Mouse (Mus musculus) hindbrain, embryonic 16.5 days (tissue): ENCODE measurements at regions not wholly inside any gene's neighbourhood (a gene's known extent, or its start where the extent isn't known, plus 50 kb on each side); places are given as distances from the start of the nearest gene placed in this dataset.

Experiments used
- ATAC-seq: fragments of 200-750 bp; cut with Nextera tagmentation; 2 replicates; pipeline ENCODE4 v1.8.0; 2017; ENCODE audit warnings: moderate TSS enrichment, moderate library complexity
- H3K27ac ChIP-seq: fragments of 300-500 bp; sonication (generic); 2 replicates; pipeline ENCODE4 v1.5.1; 2014; ENCODE audit warnings: low read depth, mild to moderate bottlenecking, control low read depth, low read length, moderate library complexity
- H3K27me3 ChIP-seq: fragments of 300-500 bp; sonication (generic); replicated peaks from 2 replicates; pipeline ENCODE4 v1.6.1; 2014; ENCODE audit warnings: low read length; ENCODE audit not compliant: control insufficient read depth, insufficient read depth
- H3K36me3 ChIP-seq: fragments of 300-500 bp; sonication (generic); 2 replicates; pipeline ENCODE4 v1.6.1; 2014; ENCODE audit warnings: mild to moderate bottlenecking, low read length, moderate library complexity, mixed read lengths; ENCODE audit not compliant: control insufficient read depth, insufficient read depth
- H3K4me1 ChIP-seq: fragments of 300-500 bp; sonication (generic); 2 replicates; pipeline ENCODE4 v1.6.1; 2014; ENCODE audit warnings: low read depth, low read length; ENCODE audit not compliant: control insufficient read depth, insufficient read depth
- H3K4me2 ChIP-seq: fragments of 300-500 bp; sonication (generic); 2 replicates; pipeline ENCODE4 v1.6.1; 2014; ENCODE audit warnings: mild to moderate bottlenecking, low read length, control low read depth, moderate library complexity
- H3K4me3 ChIP-seq: fragments of 300-500 bp; sonication (generic); 2 replicates; pipeline ENCODE4 v1.5.1; 2014; ENCODE audit warnings: mild to moderate bottlenecking, low read length, control low read depth, moderate library complexity
- H3K9ac ChIP-seq: fragments of 300-500 bp; sonication (generic); 2 replicates; pipeline ENCODE4 v1.6.1; 2014; ENCODE audit warnings: low read depth, mild to moderate bottlenecking, control low read depth, low read length, moderate library complexity
- H3K9me3 ChIP-seq: fragments of 300-500 bp; sonication (generic); 2 replicates; pipeline ENCODE4 v1.6.1; 2014; ENCODE audit warnings: mild to moderate bottlenecking, low read length, moderate library complexity; ENCODE audit not compliant: control insufficient read depth
- WGBS: fragments of 180-500 bp; shearing (Covaris S2); extraction: QIAGEN DNeasy Blood & Tissue Kit; methylation state at CpG from one replicate; pipeline ENCODE4 v1.1.7; 2014; 5-methylcytosine and 5-hydroxymethylcytosine counted together

DNA sequence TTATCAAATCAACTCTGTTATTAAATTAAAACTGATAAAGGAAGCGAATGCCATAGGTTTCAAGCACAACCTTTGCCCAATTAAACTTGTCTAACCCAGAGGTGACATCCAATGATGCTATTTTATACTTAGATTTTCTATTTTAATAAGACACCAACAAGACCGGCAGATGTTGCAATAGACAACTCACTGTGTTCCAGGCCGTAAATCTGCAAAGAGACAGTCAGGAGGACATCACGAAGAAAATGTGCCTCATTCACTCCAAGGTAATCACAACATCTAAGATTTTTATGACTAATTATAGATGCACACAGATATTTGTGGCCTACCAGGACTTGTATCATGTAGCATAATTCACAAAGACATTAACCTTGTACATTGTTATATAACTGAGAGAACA lies 281.5 kb upstream of the Cd180 start:
- H3K27ac ChIP-seq: no peak overlapping the region
- no peaks in the 10 kb centered on the region for H3K36me3 ChIP-seq
- no peak overlapping the region for H3K4me3 ChIP-seq
- 85% methylated on average over 4 of the region's 4 CpGs for WGBS
- no peaks in the 10 kb centered on the region for H3K9me3 ChIP-seq
- ATAC-seq: no peak
- H3K4me1 ChIP-seq: no peaks in the 10 kb centered on the region
- H3K27me3 ChIP-seq: no peaks in the 10 kb centered on the region
- H3K4me2 ChIP-seq: no peak overlapping the region
- no peak overlapping the region for H3K9ac ChIP-seq

- Histone ChIP-seq H3K36me3 (no peaks in the 10 kb centered on the region), H3K4me3 (no peak overlapping the region), H3K4me1 (no peaks in the 10 kb centered on the region), H3K9me3 (no peaks in the 10 kb centered on the region), H3K27me3 (no peaks in the 10 kb centered on the region), H3K9ac (no peak overlapping the region), H3K27ac (no peak overlapping the region), H3K4me2 (no peak overlapping the region)
- no peak for ATAC-seq
- 71% methylated on average over 3 of the region's 3 CpGs for WGBS
Measured at GRCm38 (mm10) chr13:102434372-102434954, 258.9 kb upstream of the Cd180 start.

DNA sequence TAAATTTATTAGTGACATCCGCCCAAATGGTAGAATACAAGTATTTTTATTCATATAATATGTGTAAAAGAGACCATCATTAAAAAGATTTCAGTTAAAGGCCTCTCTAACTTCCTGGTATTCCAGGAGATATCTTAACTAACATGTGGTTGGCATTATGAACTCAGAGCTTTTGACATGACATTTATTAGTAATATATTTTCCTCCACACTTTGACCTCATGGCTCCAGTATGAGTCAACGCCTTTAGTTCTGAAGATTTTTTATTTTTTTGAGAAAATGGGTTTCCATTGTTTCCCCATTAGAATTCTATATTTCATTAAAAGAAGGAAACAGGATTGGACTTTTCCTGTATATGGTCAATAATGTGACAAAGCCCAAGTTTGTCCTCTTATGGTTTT lies 250.7 kb upstream of the Cd180 start:
- H3K27me3 ChIP-seq: no peaks in the 10 kb centered on the region
- H3K27ac ChIP-seq: no peak overlapping the region
- 92% methylated on average over 2 of the region's 2 CpGs for WGBS
- H3K36me3 ChIP-seq: no peaks in the 10 kb centered on the region
- no peaks in the 10 kb centered on the region for H3K4me1 ChIP-seq
- no peaks in the 10 kb centered on the region for H3K9me3 ChIP-seq
- no peak for ATAC-seq
- no peak overlapping the region for H3K4me2 ChIP-seq
- H3K4me3 ChIP-seq: no peak overlapping the region
- no peak overlapping the region for H3K9ac ChIP-seq

GRCm38 (mm10) chr13:102447310-102447709 lies 246.0 kb upstream of the Cd180 start:
- no peak overlapping the region for H3K27ac ChIP-seq
- no peaks in the 10 kb centered on the region for H3K27me3 ChIP-seq
- H3K4me3 ChIP-seq: no peak overlapping the region
- WGBS: 82% methylated on average over 5 of the region's 5 CpGs
- no peak for ATAC-seq
- H3K4me1 ChIP-seq: no peaks in the 10 kb centered on the region
- no peaks in the 10 kb centered on the region for H3K9me3 ChIP-seq
- H3K36me3 ChIP-seq: no peaks in the 10 kb centered on the region
- H3K9ac ChIP-seq: no peak overlapping the region
- no peak overlapping the region for H3K4me2 ChIP-seq

- H3K9ac ChIP-seq: no peak overlapping the region
- H3K4me2 ChIP-seq: no peak overlapping the region
- ATAC-seq: no peak
- no peaks in the 10 kb centered on the region for H3K27me3 ChIP-seq
- H3K4me3 ChIP-seq: no peak overlapping the region
- no peak overlapping the region for H3K27ac ChIP-seq
- no peaks in the 10 kb centered on the region for H3K9me3 ChIP-seq
- H3K4me1 ChIP-seq: no peaks in the 10 kb centered on the region
- 13% methylated on average over 8 of the region's 8 CpGs for WGBS
- H3K36me3 ChIP-seq: no peaks in the 10 kb centered on the region
Measured at GRCm38 (mm10) chr13:102449416-102450121, 243.8 kb upstream of the Cd180 start.

DNA sequence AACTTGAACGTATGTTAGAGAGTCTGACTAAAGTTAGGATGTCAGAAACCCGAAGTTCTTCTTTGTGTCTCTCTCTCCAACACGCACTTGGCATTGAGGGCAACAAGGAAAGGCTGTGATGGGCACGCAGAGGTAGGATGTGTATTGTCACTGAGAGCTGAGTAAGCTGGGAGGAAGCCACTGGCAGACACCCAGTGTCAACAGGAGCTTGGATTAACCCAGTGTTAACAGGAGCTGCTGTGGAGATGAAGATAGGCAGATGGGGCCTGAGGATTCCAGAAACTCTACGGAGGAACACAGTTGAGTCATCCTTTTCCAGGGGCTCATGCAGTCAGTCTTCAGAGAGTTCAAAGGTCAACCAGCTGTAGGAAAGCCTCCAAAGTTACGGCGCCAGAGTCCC lies 242.2 kb upstream of the Cd180 start:
- Histone ChIP-seq H3K27ac (no peak overlapping the region), H3K9me3 (no peaks in the 10 kb centered on the region), H3K4me3 (no peak overlapping the region), H3K4me2 (no peak overlapping the region), H3K9ac (no peak overlapping the region), H3K4me1 (no peaks in the 10 kb centered on the region), H3K36me3 (no peaks in the 10 kb centered on the region), H3K27me3 (no peaks in the 10 kb centered on the region)
- no peak for ATAC-seq
- 72% methylated on average over 7 of the region's 7 CpGs for WGBS

GRCm38 (mm10) chr13:102458711-102459110 lies 234.6 kb upstream of the Cd180 start:
- Histone ChIP-seq H3K9ac (no peak overlapping the region), H3K27ac (no peak overlapping the region), H3K9me3 (no peaks in the 10 kb centered on the region), H3K27me3 (no peaks in the 10 kb centered on the region), H3K4me1 (no peaks in the 10 kb centered on the region), H3K36me3 (no peaks in the 10 kb centered on the region), H3K4me2 (no peak overlapping the region), H3K4me3 (no peak overlapping the region)
- 27% methylated on average over 2 of the region's 2 CpGs for WGBS
- ATAC-seq: no peak

GRCm38 (mm10) chr13:102463993-102464392 lies 229.4 kb upstream of the Cd180 start:
- H3K4me3 ChIP-seq: no peak overlapping the region
- no peaks in the 10 kb centered on the region for H3K9me3 ChIP-seq
- no peaks in the 10 kb centered on the region for H3K4me1 ChIP-seq
- WGBS: 76% methylated on average over 2 of the region's 2 CpGs
- H3K4me2 ChIP-seq: no peak overlapping the region
- no peak overlapping the region for H3K27ac ChIP-seq
- no peaks in the 10 kb centered on the region for H3K27me3 ChIP-seq
- no peak for ATAC-seq
- H3K36me3 ChIP-seq: no peaks in the 10 kb centered on the region
- H3K9ac ChIP-seq: no peak overlapping the region

DNA sequence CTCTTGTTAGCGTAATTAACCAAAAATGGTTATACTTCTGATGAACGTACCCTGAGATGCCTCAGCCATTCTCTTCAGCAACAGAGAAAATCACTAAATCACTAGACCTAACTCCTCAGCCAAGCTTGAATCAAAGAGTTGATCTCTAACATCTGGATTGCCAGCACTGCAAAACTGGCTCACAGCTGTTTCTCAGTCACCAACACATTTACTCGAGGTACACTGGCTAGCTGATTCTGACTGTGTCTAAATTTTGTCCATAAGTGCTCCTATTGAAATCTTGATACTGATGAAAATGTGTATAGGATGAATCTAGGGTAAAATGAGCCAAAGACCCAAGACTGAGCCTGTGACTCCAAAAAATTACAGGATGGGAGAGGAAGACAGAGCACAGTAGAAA lies 211.5 kb upstream of the Cd180 start:
- Histone ChIP-seq H3K9ac (no peak overlapping the region), H3K36me3 (no peaks in the 10 kb centered on the region), H3K4me2 (no peak overlapping the region), H3K27ac (no peak overlapping the region), H3K27me3 (no peaks in the 10 kb centered on the region), H3K9me3 (no peaks in the 10 kb centered on the region), H3K4me3 (no peak overlapping the region), H3K4me1 (no peaks in the 10 kb centered on the region)
- no peak for ATAC-seq
- 89% methylated on average over 3 of the region's 3 CpGs for WGBS
